Mouse (Mus musculus) myocyte (in vitro differentiated cells): ENCODE measurements around the gene Nup107.

ENCODE experiments used
- CEBPB ChIP-seq: IDR thresholded peaks from 2 replicates; pipeline ENCODE4 v1.6.1; 2011; ENCODE audit warnings: mild to moderate bottlenecking, moderate library complexity; ENCODE audit not compliant: poor library complexity, insufficient read depth, severe bottlenecking
- E2F4 ChIP-seq: IDR thresholded peaks from one replicate; pipeline ENCODE4 v1.6.1; 2011; ENCODE audit warnings: mild to moderate bottlenecking, control low read depth, moderate library complexity; ENCODE audit not compliant: insufficient read depth
- MAX ChIP-seq: IDR thresholded peaks from one replicate; pipeline ENCODE4 v1.6.1; 2011; ENCODE audit warnings: low read depth, mild to moderate bottlenecking, control low read depth
- MYOD1 ChIP-seq, 3 experiments: IDR thresholded peaks; one replicate each; pipeline ENCODE4 v1.6.1; 2011; ENCODE audit warnings: control low read depth in 2 of 3, low read depth in 2 of 3, mild to moderate bottlenecking in 2 of 3, moderate library complexity in 1 of 3; ENCODE audit not compliant: insufficient read length in 2 of 3, control insufficient read depth in 1 of 3
- POLR2A ChIP-seq: IDR thresholded peaks from one replicate; pipeline ENCODE4 v1.6.1; 2011; ENCODE audit warnings: low read depth, mild to moderate bottlenecking, control low read depth, moderate library complexity; ENCODE audit not compliant: insufficient read length
- POLR2AphosphoS2 ChIP-seq: IDR thresholded peaks from one replicate; pipeline ENCODE4 v1.6.1; 2011; ENCODE audit warnings: low read depth, control low read depth; ENCODE audit not compliant: insufficient read length
- SRF ChIP-seq: IDR thresholded peaks from one replicate; pipeline ENCODE4 v1.6.1; 2011; ENCODE audit warnings: low read depth; ENCODE audit not compliant: control insufficient read depth, insufficient read length
- TCF12 ChIP-seq: IDR thresholded peaks from one replicate; pipeline ENCODE4 v1.6.1; 2011; ENCODE audit warnings: mild to moderate bottlenecking, control low read depth; ENCODE audit not compliant: poor library complexity, insufficient read depth, severe bottlenecking
- USF1 ChIP-seq: IDR thresholded peaks from one replicate; pipeline ENCODE4 v1.6.1; 2011; ENCODE audit warnings: low read depth, mild to moderate bottlenecking, control low read depth, moderate library complexity

GRCm38 (mm10) chr10:117829472-117830155 lies 37.1 kb upstream of the Nup107 start:
- TF ChIP-seq POLR2A: no peak
- no peak for TF ChIP-seq USF1
- TF ChIP-seq SRF: no peak
- no peak for TF ChIP-seq E2F4
- TF ChIP-seq MYOD1 (IDR thresholded peaks at IDR 0.05; ENCODE audit: control insufficient read depth in 1 of 3, insufficient read length in 2 of 3, low read depth in 2 of 3): no peak
- TF ChIP-seq CEBPB: no peak
- no peak for TF ChIP-seq POLR2AphosphoS2
- TF ChIP-seq MAX: no peak
- TF ChIP-seq TCF12: no peak
